Mouse (Mus musculus) layer of hippocampus, postnatal 14 days (tissue): ENCODE results near the gene Cacna2d2. TPM values are rescaled to one million over a fixed set of nuclear protein-coding genes. Genes with fewer than 3 reads are reported as not detected.

Experiments used
- DNase-seq, 2 experiments: peaks; one replicate each; pipeline ENCODE4 v3.0.0; 2021 to 2022; ENCODE audit warnings: low spot score in 2 of 2, mixed read lengths in 1 of 2
- total RNA-seq, 2 experiments: library from RNA; stranded (reverse); gene quantifications; 2 replicates each; pipeline ENCODE4 v1.2.3; 2021

The Cacna2d2 gene
- total RNA-seq, 2 experiments from 2014 or later: 19.5 to 24.2 TPM

DNA sequence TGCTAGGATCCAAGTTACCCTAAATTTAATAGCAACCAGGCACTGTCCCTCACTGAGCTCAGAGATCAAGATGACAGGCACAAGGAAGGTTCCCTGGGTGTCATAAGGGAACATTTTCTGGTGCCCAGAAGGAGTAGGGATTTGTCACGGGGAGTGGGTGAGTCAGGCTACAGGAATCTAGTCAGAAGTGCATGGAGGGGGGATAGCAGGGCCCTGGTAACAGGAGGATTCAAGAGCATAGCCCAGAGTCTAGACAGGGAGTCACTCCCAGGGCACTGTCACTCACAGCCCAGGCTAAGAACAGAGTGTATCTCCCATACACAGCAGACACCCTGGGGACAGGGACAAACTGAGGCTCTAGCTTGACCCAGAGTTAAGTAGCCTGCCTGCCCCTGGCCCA is 94.1 kb downstream of the Cacna2d2 start:
- DNase-seq: no peak

DNA sequence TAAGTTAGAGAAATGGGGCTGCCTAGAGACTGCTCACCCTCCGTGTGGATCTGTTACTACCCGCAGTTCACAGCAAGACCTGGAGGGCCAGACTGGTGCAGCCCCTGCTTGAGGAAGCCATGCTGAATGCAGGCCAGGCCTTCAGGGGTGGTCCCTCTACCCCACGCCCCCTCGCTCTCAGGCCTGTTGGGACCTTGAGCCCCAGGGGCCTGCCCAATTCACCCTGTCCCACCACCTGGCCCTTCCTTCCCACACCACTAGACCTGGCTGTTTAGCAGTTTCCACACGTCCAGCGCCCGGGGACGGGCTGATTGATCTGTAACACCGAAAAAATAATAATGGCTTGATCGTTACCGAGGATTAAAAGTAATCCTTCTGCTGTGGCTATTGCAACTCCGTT is 94.8 kb downstream of the Cacna2d2 start:
- no peak for DNase-seq

- DNase-seq: no peak
Measured at GRCm38 (mm10) chr9:107496359-107496758, 96.9 kb downstream of the Cacna2d2 start.

- no peak for DNase-seq
Measured at GRCm38 (mm10) chr9:107500708-107501286, 101.4 kb downstream of the Cacna2d2 start.

- DNase-seq: no peak
Measured at GRCm38 (mm10) chr9:107502131-107502846, 102.9 kb downstream of the Cacna2d2 start.

DNA sequence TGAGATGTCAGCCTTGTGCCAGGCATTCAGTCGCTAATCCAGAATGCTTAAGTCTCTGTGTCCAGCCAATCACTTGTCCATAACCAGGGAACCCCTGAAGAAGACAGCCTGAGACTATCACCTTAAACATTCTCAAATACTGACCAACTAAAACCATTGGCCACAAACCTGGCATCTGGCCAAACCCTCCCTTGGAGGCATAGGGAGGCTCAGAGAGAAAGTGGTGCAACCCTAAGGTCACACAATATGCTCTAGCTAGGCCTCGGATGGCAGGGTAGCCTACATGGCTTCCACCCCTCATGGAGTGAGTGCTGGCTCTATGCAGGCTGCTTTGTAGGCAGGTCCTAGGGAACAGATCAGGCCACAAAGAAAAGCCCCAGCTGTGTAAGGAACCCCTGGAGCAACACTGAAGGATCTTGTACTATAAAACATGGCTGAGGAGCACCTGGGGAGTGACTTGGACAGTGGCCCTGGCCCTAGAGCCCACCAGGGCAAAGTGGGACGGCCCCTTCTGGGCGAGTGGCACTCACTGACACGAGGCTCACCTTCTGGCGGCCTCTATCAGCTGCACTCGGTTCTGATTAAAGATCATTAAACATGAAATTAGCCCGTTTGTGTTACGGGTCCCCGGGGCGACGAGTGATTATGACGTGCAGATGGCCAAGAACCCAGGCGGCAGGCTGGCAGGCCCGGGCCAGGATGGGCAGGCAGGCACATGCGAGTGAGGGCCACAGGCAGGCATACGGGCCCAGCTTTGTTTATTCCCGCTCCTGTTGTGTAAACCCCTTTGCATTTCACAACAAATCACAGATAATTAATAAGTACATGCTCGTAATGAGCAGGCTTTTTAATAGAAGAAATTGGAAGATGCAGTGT is 105.5 kb downstream of the Cacna2d2 start:
- DNase-seq: peak in 1 of 2 experiments; percentile 43

DNA sequence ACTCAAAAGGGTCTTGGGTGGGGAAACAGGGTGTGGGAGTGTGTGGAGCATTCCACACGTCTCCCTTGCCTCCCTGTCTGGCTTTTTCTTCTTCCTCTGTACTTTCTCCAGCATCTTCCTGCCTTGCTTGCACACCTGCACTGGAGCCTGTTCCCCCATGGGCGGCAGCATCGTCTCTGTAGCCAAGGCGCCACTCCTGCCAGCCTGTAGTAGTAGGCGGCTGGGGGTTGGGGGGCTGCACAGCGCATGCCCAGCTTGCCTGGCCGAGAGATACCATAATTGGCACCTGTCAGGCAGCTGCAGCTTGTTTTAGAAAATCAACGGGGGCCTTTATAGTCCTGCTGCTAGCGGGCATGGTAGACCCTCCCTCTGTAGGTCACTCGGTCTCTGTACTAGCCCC is 108.9 kb downstream of the Cacna2d2 start:
- DNase-seq: peak; percentile 39 to 69

- DNase-seq: no peak
Measured at GRCm38 (mm10) chr9:107510384-107511100, 111.1 kb downstream of the Cacna2d2 start.

DNA sequence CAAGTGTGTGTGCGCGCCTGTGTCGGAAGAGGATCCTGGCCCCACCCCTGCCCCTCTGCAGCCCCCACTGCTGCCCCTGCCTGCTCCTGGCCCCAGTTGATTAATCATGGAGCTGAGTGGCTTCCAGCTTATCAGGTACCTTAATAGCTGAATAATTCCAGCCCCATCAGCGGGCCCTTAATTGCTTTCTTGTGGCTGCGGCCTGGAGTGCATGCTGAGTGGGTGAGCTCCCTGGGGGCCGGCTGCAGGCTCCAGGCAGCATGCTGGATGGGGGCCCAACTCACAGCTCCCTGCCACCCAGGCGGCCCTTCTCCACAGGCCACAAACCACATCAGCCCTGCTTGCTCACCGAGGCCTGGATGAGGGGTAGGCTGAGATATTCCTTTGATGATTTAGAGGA is 112.0 kb downstream of the Cacna2d2 start:
- no peak for DNase-seq

GRCm38 (mm10) chr9:107512326-107512725 is 112.9 kb downstream of the Cacna2d2 start:
- no peak for DNase-seq

DNA sequence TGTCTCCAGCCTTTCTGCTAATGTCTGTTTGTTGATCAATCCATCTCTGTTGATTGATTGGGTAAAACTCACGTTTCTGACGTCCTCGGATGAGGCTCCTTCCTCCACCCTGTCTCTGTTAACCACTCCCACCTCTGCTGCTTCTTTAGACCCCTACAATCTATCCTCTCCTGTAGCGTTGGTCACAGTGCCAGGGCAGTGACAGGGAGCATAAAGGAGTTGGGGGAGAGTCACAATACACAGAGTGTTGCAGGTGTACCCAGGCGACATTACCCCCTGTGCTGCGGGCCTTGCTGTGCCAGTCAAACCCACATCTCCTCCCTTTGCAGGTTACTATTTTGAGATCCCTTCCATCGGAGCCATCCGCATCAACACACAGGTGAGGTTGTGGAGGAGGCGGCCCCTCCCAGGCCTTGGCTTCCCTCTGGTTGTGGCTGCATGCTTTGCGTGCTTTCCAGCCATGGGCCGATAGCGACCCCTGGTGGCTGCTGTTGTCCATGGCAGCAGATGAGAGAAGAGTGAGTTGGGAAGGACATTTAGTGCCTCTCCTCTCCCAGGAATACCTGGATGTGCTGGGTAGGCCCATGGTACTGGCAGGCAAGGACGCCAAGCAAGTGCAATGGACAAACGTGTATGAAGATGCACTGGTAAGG is 115.0 kb downstream of the Cacna2d2 start:
- DNase-seq: peak; percentile 86 to 87

- no peak for DNase-seq
Measured at GRCm38 (mm10) chr9:107520331-107520730, 120.9 kb downstream of the Cacna2d2 start.

DNA sequence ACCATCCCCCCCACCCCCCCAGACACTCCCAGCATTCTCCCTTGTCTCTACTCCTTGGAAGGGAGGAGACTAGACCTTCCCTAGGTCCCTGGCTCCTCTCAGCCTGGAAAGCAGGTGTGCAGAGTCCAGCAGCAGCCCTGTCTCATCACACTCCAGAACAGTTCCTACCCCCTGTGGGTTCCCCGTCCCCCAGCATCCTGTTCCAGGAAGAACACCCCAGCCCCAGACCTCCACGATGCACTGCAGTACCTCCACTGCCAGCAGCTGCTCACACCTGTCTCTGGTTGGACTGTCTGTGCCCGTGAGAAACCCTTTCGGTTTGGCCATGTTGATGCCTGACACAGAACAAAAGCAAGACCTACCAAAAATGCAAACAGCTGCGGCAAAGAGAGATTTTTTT is 121.8 kb downstream of the Cacna2d2 start:
- DNase-seq: no peak

DNA sequence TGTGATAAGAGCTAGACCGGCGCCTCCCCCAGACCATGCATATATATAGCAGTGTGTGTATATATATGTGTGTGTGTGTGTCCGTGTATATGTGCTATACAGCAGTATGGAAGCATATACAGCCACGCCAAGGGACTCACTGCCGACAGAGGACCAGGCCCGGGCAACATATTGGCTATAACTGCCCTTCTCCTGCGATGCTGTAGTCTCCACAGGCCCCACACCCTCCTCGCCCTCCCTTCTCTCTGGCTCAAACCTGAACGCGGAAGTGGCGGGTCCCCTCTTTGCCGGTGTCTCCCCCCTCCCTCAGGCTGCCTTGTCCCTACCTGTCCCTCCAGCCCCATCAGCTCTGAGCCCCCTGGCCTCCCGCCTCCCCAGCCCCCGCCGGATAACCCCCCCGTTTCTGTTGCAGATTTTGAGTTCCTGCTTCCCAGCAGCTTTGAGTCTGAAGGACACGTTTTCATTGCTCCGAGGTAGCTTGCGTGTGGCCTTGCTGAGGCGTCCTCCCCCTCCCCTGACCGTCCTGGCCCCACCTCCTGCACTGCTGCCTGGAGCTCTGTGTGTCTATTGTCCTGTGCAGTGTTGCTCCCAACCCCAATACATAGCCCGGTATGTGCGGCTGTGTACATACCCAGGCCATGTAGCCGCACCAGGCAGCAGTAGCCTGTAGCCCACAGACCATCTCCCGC is 122.4 kb downstream of the Cacna2d2 start:
- no peak for DNase-seq

DNA sequence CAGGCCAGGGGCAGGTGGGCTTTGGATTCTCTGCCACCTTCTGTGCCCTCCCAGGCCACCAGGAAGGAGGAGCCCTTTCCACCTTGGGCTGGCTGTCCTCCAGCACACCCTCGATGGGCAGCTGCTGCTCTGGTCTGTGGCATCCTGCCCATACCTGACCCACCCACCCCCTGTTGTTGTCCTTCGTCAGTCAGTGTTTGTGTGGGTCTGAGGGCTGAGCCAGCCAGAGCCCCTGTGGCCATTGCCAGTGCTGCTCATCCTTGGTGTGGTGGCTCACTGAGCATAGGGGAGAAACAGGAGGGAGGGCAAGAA is 122.9 kb downstream of the Cacna2d2 start:
- no peak for DNase-seq

GRCm38 (mm10) chr9:107526198-107527026 is 127.0 kb downstream of the Cacna2d2 start:
- peak in 1 of 2 experiments; percentile 71 for DNase-seq

DNA sequence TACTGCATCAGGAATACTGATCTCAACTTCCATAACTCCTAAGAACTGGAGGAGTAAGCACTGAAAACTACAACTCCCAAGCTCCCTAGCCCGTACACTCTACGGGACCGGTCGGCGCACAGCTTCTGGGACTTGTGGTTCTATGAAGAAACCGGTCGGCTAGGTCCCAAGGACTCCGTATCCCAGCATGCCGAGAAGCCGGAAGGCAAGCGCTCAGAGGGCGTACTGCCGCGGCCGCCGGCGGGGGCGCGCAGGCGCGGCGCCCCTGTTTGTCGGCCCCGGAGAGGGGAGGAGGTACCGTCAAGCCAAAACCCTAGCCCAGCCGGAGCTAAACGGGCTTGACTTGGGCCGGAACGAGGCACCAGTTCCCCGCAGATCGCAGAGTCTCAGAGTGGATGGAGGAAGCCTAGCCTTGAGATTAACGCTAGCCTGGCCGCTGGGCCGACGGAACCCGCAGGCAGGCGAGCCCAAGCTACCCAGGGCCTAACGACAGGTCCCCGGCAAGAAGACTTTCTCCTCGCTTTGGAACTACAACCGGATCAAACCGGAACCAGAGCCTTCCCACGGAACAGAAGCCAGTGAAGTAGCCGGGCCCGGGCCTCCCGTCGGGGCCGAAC is 134.5 kb downstream of the Cacna2d2 start, which contains the start of gene Tmem115:
Gene Tmem115 (plus strand): TSS at position 155 of the 617 bp plus-strand sequence.
- peak; percentile 90 to 98 for DNase-seq

- no peak for DNase-seq
Measured at GRCm38 (mm10) chr9:107534408-107535202, 135.2 kb downstream of the Cacna2d2 start.
